Mouse (Mus musculus) thymus, adult 2 months (tissue): ENCODE results near the gene Pnkp.

ENCODE experiments used
- CTCF ChIP-seq: fragments of 200-500 bp; IDR thresholded peaks from 2 replicates; pipeline ENCODE4 v1.5.1; 2012; ENCODE audit warnings: mild to moderate bottlenecking, control low read depth, low read length, moderate library complexity, borderline replicate concordance; ENCODE audit not compliant: control insufficient read depth, poor library complexity, insufficient read depth; ENCODE audit errors: extremely low read depth
- POLR2A ChIP-seq: fragments of 200-500 bp; IDR thresholded peaks from 2 replicates; pipeline ENCODE4 v1.6.1; 2012; ENCODE audit warnings: mild to moderate bottlenecking, low read length, control low read depth, moderate library complexity; ENCODE audit not compliant: control insufficient read depth, poor library complexity, insufficient read depth; ENCODE audit errors: extremely low read depth

GRCm38 (mm10) chr7:44895206-44895592 lies 38.3 kb downstream of the Pnkp start:
- no peak for TF ChIP-seq CTCF
- TF ChIP-seq POLR2A: no peak
